Mouse (Mus musculus) lung, postnatal 14 days (tissue): ENCODE results near the gene Pign.

ENCODE experiments used
- DNase-seq: peaks from one replicate; pipeline ENCODE4 v3.0.0; 2021

Pign gene

GRCm38 (mm10) chr1:105663171-105663961 is at the start of gene Pign, which contains the start of gene Relch:
Gene Pign, minus strand, starts transcription at chr1:105663677.
Gene Relch, plus strand, starts transcription at chr1:105663861.
- peak; percentile 99 for DNase-seq

DNA sequence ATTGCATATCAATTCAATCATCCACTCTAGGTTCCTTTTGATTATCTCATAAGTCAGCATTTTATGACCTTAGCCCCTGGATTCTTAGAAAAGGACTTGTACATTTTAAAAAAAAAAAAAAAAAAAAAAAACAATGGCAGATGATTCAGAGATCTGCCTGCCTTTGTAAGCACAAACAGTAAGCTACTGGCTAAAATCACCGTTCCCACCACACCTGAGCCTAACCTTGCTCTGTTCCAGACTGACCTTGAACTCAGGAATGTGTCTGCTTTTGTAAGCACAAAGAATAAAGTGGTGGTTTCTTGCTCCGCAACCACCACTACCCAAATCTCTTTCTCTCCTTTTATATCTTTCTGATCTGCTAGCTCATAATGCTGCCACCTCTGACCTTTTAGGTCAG is 49.3 kb upstream of the Pign start:
- DNase-seq, result no peak

- peak; percentile 37 for DNase-seq
Measured at GRCm38 (mm10) chr1:105711227-105711626, 47.8 kb upstream of the Pign start.

DNA sequence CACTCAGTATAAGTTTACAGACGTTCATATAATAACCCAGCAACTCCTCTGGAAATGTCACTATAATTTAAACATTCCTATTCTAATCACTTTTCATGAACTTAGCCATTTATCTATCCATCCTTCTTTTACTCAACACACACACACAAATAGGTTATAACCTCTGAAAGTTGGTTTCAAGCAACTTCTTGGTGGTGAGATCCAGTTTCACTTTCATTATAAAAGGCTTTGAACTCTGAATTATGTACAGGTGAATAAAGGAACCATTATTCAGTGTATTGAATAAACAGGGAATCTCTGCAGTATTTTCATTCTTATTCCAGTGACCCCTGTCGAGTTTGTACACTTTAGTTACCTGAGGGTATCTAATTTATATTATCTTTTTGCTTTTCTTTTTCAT is 45.9 kb upstream of the Pign start:
- no peak for DNase-seq

DNA sequence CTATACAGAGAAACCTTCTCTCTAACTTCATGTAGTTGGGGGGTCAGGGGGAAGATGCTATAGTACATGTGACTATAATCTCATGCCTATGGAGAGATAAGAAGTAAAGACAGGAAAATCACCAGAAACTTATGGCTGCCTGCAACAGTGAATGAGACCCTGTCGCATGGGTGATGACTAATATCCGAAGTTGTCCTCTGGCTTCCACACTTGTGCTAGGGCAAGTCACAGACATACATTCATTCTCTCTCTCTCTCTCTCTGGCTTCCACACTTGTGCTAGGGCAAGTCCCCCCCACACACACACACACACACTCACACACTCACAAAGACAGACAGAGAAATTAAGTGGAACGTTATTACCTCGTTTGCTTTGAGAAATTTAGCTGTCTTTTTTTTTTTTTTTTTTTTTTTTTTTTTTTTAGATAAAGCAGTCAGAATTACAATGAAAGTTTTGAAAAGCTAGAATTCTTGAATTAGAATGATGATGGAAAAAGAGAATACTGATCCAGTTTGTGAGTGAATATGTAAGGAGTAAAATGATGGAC is 37.6 kb upstream of the Pign start:
- DNase-seq, result no peak

GRCm38 (mm10) chr1:105695581-105695980 is 32.1 kb upstream of the Pign start:
- no peak for DNase-seq

GRCm38 (mm10) chr1:105685501-105685900 is 22.0 kb upstream of the Pign start:
- no peak for DNase-seq

- DNase-seq, result peak; percentile 38
Measured at GRCm38 (mm10) chr1:105680587-105680986, 17.1 kb upstream of the Pign start.

- DNase-seq, result no peak
Measured at GRCm38 (mm10) chr1:105674763-105675162, 11.3 kb upstream of the Pign start.

DNA sequence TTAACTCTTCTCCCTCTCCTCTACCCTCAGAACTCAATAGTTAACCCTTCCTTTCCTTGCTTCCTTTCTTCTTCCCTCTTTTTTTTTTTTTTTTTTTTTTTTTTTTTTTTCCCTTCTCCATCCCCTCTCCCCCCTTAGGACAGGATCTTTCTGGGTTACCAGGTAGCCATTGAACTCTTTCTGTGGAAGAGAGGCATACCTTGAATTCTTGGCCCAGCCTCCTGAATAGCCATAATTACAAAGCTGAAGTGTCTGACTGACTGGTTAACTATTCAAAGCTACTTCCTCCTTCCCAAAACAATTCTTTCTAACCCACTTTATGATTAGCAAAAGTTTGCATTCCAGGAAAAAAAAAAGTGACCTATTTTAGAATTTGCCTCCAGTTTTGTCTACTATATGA is 6.2 kb upstream of the Pign start:
- no peak for DNase-seq

GRCm38 (mm10) chr1:105663962-105664812 is 710 bp upstream of the Pign start:
- peak; percentile 2 for DNase-seq

DNA sequence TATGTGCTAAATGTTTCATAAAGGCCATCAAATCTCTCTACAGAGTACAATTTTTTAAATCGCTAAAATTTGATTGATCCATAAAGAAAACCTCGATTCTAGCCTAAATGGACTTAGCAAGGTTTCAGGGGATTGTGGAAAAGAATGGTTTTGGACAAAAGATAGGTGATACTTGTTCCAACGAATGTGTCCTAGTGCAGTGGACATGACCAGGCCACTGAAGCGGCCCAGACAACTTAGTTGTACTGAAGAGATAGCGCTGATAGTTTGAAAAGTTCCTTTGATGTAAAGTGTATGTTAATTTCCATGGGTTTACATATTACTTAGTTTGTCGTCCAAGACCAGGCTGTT is 682 bp downstream of the Pign start:
- no peak for DNase-seq

- peak; percentile 60 for DNase-seq
Measured at GRCm38 (mm10) chr1:105660015-105660414, 3.5 kb downstream of the Pign start.

- no peak for DNase-seq
Measured at GRCm38 (mm10) chr1:105653981-105654380, 9.5 kb downstream of the Pign start.

DNA sequence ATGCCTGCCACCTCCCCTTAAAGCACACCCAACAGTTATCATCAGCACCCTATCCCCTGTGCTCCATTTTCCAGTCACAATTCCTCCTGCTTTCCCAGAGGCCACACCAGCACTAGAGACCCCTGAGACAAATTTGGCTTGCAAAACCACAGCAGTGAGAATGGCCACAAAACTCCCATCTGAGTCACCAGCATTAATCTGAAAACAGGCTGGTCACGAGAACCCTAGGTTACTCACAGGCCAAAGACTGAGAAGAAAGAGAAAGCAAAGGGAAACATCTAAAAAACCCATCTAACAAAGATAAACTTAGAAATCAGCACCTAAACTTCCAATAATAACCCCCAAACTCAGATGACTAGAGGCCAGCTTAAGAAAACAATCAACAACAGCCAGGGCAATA is 12.8 kb downstream of the Pign start:
- no peak for DNase-seq

GRCm38 (mm10) chr1:105644093-105644492 is 19.4 kb downstream of the Pign start:
- DNase-seq, result peak; percentile 13

- DNase-seq, result peak; percentile 9
Measured at GRCm38 (mm10) chr1:105630481-105630880, 33.0 kb downstream of the Pign start.

GRCm38 (mm10) chr1:105589673-105590072 is 73.8 kb downstream of the Pign start:
- no peak for DNase-seq

DNA sequence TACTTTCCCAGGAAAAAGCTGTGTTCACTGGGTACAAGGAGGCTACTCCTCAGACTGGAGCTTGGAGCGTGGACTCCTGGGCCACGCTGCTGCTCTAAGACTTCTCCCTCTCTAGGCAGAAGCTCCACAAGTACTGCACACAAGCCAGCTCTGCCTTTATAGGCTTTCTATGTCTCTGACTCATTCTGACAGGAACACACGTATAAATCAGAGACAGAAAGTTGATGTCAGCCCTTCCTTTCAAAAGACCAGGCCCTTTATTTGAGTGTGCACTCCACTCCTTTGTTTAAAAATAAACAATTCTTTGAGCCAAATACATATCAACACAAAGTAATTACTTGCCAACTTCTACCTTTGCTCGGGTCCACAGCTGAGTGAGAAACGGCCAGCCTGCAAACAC is 74.8 kb downstream of the Pign start:
- no peak for DNase-seq

DNA sequence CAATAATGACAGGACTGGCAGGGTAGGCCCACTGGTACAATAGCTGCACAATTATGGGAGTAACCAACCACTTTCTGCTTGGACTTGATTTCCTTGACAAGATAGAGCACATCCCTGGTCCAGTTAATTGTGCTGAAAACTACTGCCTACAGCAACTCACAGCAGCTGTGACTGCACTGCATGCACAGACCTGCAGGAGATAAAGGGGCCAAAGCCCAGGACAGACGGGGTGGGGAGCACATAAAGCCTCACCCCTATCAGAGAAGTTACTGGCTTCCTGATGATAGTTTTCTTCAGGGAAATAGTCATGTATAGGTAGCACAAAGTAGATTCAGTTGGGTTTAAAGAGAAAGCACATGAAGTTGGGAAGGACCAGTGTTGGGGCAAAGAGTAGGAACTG is 80.7 kb downstream of the Pign start:
- no peak for DNase-seq

GRCm38 (mm10) chr1:105580909-105581308 is 82.6 kb downstream of the Pign start:
- DNase-seq, result no peak

- no peak for DNase-seq
Measured at GRCm38 (mm10) chr1:105566051-105566450, 97.4 kb downstream of the Pign start.

DNA sequence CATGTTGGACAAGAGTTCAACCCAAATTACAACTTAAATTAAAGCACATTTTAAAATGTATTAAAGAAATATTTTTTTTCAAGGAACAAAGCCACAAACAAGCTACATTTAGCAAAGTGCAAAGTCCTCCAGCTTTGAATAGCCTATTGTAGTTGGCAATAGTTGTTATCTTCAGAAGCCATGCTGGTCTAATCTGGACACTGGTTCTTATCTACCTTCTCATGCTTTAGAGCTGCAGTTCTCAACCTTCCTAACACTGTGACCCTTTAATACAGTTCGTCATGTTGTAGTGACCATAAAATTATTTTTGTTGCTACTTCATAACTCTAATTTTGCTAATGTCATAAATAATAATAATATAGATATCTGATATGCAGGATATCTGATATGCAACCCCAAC is 99.2 kb downstream of the Pign start:
- DNase-seq, result no peak

- DNase-seq, result no peak
Measured at GRCm38 (mm10) chr1:105563821-105564220, 99.7 kb downstream of the Pign start.
